Mouse (Mus musculus): Measurements from ENCODE around the gene Olfr150.

DNA sequence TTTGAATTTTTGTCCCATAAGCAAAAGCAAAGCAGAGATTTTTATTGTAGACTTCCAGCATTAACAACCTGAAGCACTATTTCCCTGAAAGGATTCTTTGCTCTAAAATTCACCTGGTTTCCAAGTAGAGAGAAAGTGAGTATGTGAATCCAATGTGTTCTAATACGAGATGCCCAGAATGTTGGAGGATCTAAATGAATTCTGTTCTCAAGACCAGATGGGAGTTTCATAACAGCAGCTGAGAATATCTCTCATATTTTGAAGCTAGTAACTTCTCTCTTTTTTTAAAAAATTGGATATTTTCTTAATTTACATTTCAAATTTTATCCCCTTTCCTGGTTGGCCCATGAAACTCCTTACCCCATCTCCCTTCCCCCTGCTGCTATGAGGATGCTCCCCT lies 15.7 kb downstream of the Olfr150 start:
- TF ChIP-seq CTCF (IDR thresholded peaks at IDR 0.05; ENCODE audit: borderline replicate concordance, control insufficient read depth, extremely low read depth, insufficient read depth, low read length, poor library complexity) (no peak), POLR2A (IDR thresholded peaks at IDR 0.05; ENCODE audit: control insufficient read depth, extremely low read depth, insufficient read depth, low read length, poor library complexity) (no peak)
